Mouse (Mus musculus): ENCODE data around the gene St8sia1. TPM values are rescaled to one million over a fixed set of nuclear protein-coding genes. Genes with fewer than 3 reads are reported as not detected.
A peak's percentile ranks its signal among the peaks of the same experiment; 100 is the strongest.

St8sia1 gene
- total RNA-seq, 2 experiments from 2014 or later: 28.4 to 28.6 TPM

DNA sequence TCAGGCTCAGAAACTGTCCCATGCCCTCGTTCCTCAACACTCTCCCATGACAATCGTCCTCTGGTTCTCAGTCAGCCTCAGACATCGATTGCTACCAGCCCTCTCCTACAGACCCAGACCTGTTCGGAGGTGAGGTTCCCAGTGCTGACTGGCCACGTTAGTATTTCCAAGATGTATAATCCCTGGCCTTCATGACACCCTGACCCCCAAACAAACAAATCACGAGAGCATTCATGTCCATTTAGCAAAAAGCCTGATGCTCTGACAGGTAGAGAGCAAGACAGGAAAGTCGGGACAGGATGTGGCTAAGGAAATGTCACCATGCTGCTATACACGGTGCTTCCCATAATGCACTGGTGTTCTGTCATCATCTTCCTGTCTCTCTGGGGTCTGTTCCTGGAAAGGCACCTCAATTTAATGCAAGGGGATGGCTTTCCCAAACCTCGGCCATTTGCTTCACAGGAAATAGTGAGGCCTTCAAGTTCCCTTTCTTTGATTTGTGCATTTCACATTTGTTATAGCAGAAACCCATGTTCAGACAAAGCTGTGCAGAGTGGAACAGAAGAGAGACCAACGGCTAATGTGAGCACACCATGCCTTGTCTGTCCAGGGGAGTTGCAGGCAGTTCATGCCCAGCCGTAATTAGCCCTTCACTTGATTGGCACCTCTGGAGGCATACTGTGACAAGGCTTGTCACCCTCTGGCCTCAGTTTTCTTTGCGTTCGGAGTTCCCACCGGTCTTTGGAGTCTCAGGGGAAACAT is 184.3 kb downstream of the St8sia1 start:
- DNase-seq (ENCODE audit: low spot score in 2 of 2): no peak
- intact Hi-C loops (cut with DNase I): loop anchor here (1.0 to 5.0 kb wide), 3 partner anchors 35 to 242 kb away; partner anchors contain the start of gene St8sia1

DNA sequence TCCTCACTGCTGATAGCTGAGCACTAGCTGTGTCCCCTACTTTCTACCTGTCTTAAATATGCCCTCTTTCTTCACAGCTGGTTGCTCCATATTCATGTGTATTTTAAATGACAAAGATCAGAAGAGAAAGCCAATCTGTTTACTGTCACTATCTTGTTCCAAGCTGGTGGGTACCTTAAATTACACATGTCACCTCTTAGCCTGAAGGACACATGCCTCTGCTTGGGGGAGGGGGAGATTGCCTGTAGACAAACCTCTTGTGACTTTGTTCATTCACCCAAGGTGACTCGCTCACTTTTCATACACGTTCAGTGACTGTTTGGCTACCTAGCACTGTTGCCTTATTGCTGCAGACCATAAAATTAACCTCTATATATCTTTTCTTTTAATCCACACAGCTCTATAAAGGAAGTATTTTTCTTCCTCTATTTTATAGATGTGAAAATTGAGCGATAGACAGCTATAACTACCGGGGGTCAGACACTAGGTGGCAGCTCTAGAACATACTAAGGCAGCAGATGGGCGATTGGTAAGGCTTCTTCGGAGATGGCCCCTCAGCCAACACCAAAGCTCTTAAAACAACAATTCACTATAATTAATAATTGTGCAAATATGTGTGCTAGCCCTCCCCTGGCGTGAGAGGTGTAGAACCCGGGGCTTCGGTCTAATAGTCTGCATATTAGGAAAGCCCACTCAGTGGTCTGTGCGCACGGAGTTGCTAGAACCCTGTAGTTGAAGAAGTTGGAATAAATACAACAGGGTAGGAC is 185.0 kb downstream of the St8sia1 start:
- DNase-seq (ENCODE audit: low spot score in 2 of 2): peak in 1 of 2 experiments; percentile 42
- intact Hi-C loops (cut with DNase I): loop anchor here (1.0 to 5.0 kb wide), 2 partner anchors 185 to 243 kb away; partner anchors contain the start of gene St8sia1

DNA sequence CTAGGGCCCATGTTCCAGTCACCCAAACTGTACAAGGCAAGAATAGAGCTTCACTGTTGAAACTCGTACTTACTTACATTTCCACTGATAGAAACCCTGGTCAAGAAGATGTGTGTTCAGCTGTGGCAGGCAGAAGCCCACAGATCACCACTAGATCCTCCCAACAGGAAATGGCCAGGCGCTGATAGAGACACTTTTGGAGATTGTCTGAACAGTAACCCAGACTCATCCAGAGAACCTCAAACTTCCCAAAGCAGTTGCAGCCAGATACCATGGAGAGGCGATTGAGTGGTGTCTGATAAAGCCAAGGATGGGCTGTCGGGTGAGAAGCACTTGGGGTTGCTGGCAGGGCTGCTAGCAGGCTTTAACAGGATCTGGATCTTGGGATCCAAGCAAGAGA is 187.3 kb downstream of the St8sia1 start:
- no peak for DNase-seq (ENCODE audit: low spot score in 2 of 2)
- intact Hi-C loops (cut with DNase I): loop anchor here (5.0 kb wide), 1 partner anchor 245 kb away; no protein-coding TSS in a partner anchor

DNA sequence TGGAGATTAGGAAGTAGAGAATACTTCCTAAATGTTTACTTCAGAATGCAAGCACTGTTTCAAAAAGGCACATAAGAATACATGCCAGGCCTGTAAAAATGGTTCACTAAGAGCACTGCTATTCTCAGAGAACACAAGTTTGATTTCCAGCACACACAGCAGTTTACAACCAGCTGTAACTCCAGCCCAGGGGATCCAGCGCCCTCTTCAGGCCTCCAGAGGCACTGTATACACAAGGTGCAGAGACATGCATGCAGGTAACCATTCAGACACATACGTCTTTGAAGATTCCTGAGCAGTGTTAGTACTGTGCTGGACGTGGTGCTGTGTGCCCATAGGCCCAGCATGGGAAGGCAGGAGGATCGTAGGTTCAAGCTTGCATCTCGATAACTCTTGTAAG is 190.7 kb downstream of the St8sia1 start:
- intact Hi-C loops (cut with DNase I): no loop called here

DNA sequence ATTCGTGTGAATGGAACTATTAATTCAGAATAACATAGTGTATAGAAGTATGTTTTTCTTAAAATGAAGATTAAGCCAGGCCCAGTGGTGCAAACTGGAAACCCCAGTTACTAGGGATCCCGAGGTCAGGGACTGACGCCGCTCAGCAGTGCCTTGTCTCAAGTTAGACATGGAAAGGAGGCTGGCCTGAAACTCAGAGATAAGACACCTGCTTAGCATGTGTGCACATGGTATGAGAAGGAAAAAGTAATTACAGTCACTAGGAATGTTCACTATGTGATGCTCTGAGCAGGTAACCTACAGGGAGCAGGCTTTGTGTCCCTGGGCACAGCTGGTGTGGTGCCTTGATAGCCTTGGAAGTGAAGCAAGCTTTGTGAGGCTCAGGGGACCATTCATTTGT is 192.6 kb downstream of the St8sia1 start:
- no peak for DNase-seq (ENCODE audit: low spot score in 2 of 2)
- intact Hi-C loops (cut with DNase I): no loop called here

More for the DNA sequence above, 190.7 kb downstream of the St8sia1 start:
- DNase-seq (ENCODE audit: low spot score in 2 of 2): no peak

Other genes with a start within 250 kb of the St8sia1 start
- gene Cmas, start 207.8 kb downstream of the St8sia1 start, total RNA-seq (2021): 100 to 1,000 TPM; 108 to 115 TPM
- gene Sult6b2, start 159.9 kb downstream of the St8sia1 start, total RNA-seq (2021): under 1 TPM; 0.22 to 0.27 TPM
- gene C2cd5, start 135.7 kb upstream of the St8sia1 start, total RNA-seq (2021): 100 to 1,000 TPM in 1 of 2 experiments, 10 to 100 TPM in 1; 75.8 to 109 TPM
- gene Etnk1, start 202.8 kb upstream of the St8sia1 start, total RNA-seq (2021): 100 to 1,000 TPM; 167 to 193 TPM